Mouse (Mus musculus) adrenal gland, postnatal 25 days (tissue): ENCODE measurements at regions not wholly inside any gene's neighbourhood (a gene's known extent, or its start where the extent isn't known, plus 50 kb on each side); places are given as distances from the start of the nearest gene placed in this dataset.

ENCODE experiments used
- DNase-seq: peaks from one replicate; pipeline ENCODE4 v3.0.0; 2021; ENCODE audit warnings: mixed read lengths

- no peak for DNase-seq
Observed at GRCm38 (mm10) chr7:95460889-95461288, 710.2 kb upstream of the Tenm4 start.

DNA sequence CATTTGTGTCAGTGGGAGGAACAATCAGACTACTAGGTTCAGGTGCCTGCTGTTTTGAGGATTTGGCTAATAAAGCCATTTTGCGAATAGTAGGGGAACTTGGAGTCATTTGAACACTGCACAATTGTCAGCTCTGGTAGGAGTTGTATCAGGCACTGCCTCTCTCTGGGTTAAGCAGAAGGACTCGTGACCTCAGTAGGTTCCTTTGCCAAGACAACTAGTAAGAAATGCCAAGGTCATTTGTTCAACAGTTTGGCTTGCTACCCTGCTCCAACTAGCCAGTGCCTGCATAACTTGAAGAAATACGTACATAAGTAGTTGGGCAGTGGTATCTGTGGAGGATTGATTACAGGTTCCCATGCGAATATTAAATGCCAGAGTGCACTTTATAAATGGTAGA lies 705.5 kb upstream of the Tenm4 start:
- DNase-seq: peak; percentile 6

- no peak for DNase-seq
Observed at GRCm38 (mm10) chr7:95467028-95467427, 704.0 kb upstream of the Tenm4 start.

DNA sequence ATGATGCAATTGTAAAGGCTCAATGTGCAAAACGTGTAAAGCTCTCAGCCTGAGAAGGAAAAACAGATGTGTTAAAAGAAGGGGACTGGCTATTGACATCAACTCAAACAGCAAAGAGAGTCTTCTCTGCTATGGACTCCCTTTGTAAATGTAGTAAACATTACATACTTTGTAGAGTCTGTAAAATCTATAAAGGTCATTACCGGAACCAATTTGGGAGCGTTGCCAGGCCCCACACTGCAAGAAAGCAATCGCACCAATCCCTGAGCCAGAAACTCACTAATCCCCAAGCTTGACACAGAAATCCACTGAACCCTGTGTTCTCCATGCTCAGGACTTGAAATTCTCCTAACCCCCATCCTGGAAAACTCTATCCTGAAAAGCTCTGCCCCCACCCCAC lies 697.2 kb upstream of the Tenm4 start:
- no peak for DNase-seq

DNA sequence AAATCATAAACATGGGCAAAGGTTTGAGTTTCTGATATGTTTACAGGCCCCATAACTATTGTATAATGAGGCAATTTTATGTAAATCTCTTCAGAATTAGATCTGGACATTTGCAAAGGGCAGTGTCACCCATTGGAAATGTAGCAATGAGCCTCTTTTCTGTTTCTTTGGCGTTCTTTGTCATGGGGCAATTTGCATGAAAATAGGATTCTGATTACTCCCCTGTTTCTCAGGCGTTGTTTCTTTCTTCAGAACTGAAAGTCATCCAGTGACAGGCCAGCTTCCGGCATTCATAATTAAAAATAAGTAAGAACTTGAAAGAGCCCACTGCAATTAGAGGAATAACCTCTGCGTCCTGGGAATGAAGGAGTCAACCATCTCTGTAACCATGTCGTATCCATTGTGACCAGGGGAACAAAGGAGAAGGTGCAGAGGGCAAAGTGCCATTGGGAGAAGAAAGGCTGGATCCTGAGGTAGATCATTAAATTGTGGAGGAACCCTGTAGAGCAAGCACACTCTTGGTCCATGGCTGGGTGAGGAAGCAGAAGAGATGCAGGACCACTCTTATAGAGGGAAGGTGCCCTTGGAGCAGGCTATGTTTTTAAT lies 690.8 kb upstream of the Tenm4 start:
- no peak for DNase-seq

DNA sequence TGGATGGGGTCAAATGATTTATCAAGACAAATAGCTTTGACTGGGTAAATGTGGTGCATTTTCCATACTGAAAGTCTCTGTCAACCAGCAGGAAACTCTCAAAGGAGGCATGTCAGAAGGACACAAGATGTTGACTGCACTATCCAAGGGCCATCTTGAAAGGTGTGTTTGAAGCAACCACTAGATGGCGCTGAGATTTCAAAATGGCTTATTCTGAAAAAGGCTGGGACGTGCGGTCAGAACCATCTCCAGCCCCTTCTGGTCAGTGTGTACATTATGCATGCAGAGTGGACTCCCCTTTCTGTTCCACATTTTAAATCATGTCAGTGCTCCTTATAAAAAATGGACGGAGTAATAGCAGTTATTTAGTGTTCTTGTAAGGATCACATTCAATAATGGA lies 681.4 kb upstream of the Tenm4 start:
- peak; percentile 8 for DNase-seq

- DNase-seq: no peak
Observed at GRCm38 (mm10) chr7:95494793-95495192, 676.3 kb upstream of the Tenm4 start.

- DNase-seq: no peak
Observed at GRCm38 (mm10) chr7:95502959-95503358, 668.1 kb upstream of the Tenm4 start.

DNA sequence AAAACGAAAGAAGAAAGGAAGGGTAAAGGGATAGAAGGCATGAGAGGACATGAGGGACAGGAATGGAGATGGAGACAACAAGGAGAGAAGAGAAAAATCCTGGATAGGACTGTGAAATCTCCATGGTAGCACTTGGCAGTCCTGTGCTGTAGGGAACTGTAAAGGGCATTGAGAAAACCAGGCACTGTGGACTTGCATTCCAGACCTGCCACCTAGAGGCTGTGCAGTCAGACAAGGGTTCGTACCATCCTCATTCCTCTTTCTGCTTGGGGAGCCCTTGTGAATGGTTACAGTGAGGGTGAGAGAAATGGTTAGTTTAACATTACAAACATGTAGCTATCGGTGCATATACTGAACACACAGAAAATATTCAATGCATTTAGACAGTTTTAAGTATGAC lies 623.8 kb upstream of the Tenm4 start:
- no peak for DNase-seq

- DNase-seq: no peak
Observed at GRCm38 (mm10) chr7:95550099-95550498, 620.9 kb upstream of the Tenm4 start.

- DNase-seq: no peak
Observed at GRCm38 (mm10) chr7:95551798-95552387, 619.2 kb upstream of the Tenm4 start.

DNA sequence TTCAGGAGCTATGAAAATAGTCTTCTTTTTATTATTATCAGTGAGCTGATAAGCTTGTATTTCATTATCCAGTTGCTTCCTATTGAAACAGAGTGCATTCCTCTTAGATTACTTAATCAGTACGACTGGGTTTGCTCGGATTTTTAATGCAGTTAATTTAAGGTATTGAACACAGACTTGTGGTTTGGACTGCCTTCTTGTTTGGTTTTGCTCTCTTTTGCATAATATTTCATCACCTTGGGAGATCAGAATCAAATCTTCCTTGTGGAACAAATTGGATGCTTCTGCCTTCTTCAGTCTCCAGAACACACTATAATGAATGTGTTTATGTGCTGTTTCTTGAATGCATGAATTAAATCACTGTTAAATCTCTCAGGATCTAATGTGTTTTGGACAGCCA lies 612.5 kb upstream of the Tenm4 start:
- DNase-seq: no peak

DNA sequence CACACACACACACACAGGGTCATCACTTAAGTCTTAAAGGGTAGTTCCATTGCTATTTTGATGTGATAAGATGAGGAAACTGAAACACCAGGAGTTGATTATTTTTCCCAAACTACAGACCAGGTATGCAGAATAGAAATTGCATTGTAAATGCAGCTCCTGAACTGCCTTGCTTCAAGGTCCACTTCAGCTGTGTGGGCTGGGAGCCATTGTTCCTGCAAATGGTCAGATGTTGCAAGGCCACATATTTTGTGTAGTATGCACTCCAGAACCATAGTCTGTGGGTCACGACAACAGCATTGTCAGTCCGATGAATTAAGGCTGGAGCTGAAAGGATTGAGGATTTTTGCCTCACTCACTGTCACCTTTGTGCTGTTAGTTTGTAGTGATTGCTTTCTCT lies 592.4 kb upstream of the Tenm4 start:
- DNase-seq: no peak

DNA sequence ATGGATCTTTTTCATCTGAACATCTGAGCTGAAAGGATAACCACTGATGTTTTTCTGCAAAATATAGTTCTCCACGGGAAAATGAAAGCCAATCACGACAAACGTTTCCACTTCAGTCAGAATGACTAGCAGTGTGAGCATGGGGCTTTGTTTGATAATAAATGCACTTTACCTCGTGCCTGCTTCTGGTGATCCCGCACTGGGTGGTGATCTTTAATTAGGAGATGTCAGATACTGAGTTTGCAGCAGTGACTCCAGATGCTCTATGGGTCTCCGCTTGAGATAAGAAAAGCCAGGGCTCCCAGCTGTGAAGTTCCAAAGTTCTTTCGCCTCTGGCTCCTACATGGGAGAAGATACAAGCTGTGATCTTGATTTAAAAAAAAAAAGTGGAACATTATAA lies 589.7 kb upstream of the Tenm4 start:
- DNase-seq: no peak

GRCm38 (mm10) chr7:95598339-95598738 lies 572.7 kb upstream of the Tenm4 start:
- no peak for DNase-seq

GRCm38 (mm10) chr7:95613736-95614135 lies 557.3 kb upstream of the Tenm4 start:
- DNase-seq: no peak

DNA sequence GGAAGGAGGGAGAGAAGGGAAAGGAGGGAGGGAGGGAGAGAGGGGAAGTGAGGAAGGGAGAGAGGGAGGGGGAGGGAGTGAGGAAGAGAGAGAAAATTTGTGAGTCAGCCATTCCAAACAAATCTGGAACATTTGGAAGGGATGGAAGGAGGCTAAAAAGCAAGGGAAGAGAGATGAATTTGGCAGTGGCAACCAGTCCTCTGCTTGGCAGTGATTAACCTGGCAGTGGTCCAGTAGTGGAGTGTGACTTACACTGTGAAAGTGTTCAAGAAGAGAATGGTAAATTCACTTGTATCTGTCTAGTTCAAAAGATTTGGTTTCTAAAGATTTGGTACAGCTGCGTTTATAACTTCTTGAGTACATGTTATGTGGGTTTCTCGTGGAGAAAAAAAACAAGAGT lies 553.7 kb upstream of the Tenm4 start:
- DNase-seq: peak; percentile 13

- DNase-seq: no peak
Observed at GRCm38 (mm10) chr7:95618170-95618569, 552.9 kb upstream of the Tenm4 start.

- no peak for DNase-seq
Observed at GRCm38 (mm10) chr7:95620079-95620478, 551.0 kb upstream of the Tenm4 start.

DNA sequence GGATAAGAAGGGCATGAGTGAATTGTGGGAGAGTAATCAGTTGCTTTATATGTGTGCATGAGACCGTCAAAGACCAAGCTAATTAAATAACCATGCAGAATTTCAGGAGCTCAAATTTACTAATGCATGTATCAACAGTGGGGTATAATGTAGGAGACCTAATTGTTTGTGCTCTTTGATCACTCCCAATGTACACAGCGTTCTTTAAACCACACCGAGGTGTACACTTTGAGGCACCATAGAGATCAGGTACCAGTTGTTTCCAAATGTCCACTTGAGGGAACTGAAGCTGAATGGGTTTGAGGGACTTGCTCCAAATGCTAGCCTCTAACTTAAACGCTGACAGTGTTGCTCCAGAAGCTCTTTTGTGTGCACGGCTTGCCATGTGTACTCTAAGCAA lies 530.4 kb upstream of the Tenm4 start:
- no peak for DNase-seq

GRCm38 (mm10) chr7:95674319-95674718 lies 496.7 kb upstream of the Tenm4 start:
- no peak for DNase-seq

DNA sequence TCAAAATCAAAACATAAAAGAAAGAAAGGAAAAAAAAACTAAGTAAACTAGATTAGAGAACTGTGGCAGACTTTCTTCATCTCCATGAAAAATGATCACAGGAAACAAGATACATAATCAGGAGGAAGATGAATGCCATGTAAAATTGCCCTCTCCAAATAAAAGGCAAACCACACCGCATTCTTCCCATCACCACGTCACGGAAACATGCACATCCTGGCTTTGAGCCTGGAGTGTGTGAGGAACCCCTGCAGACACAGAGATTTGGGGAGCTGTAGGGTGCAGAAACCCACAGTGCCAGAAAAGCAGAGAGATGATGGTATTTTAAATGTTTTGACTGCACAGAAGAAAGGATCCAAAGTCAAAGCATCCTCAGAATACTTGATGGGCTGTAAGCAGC lies 488.5 kb upstream of the Tenm4 start:
- no peak for DNase-seq

DNA sequence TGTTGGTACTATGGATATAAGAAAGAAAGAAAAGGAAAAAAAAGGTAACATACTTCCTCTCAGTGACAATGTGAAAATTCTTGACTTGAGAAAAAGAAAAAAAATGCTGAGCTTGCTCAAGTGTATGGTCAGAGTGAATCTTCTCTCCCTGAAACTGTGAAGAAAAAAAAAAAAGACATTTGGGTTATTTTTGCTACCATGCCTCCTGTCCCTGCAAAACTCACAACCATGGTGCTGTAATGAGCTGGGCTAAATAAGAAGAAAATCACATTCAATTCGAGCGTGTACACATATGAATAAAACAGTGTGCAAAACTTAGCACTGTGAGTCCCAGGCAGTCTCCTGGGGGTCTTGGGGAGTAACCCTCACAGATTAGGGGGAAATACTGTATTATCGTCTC lies 483.3 kb upstream of the Tenm4 start:
- no peak for DNase-seq
